Mouse (Mus musculus): Measurements from ENCODE around the gene Sdf4. TPM values are rescaled to one million over a fixed set of nuclear protein-coding genes. Genes with fewer than 3 reads are reported as not detected.

The Sdf4 gene
- polyA plus RNA-seq, 1 experiment from 2014 or later: 136 TPM

GRCm38 (mm10) chr4:156021381-156021780, 28.7 kb downstream of the Sdf4 start:
- ATAC-seq (ENCODE audit: low FRiP score): no peak
- no peak overlapping the region for H3K4me2 ChIP-seq (replicated peaks; ENCODE audit: low read depth, low read length)
- no peaks in the 10 kb centered on the region for H3K36me3 ChIP-seq (ENCODE audit: control insufficient read depth, insufficient read depth, low read length)
- H3K4me1 ChIP-seq (replicated peaks; ENCODE audit: control insufficient read depth, insufficient read depth, low read length): no peaks in the 10 kb centered on the region
- H3K9me3 ChIP-seq (ENCODE audit: control insufficient read depth, low read length): no peaks in the 10 kb centered on the region
- no peak overlapping the region for H3K9ac ChIP-seq (ENCODE audit: low read depth, low read length)
- no peaks in the 10 kb centered on the region for H3K27me3 ChIP-seq (ENCODE audit: control insufficient read depth, insufficient read depth, low read length)
- H3K4me3 ChIP-seq (ENCODE audit: low read depth, low read length): no peak overlapping the region
- 72% methylated on average over 3 of the region's 3 CpGs for WGBS
- no peak overlapping the region for H3K27ac ChIP-seq (ENCODE audit: low read depth, low read length)
- no peak for DNase-seq (ENCODE audit: low spot score)

GRCm38 (mm10) chr4:156021942-156022419, 29.3 kb downstream of the Sdf4 start:
- WGBS: 75% methylated on average over 9 of the region's 9 CpGs
- Histone ChIP-seq H3K4me3 (ENCODE audit: low read depth, low read length) (no peak overlapping the region), H3K36me3 (ENCODE audit: control insufficient read depth, insufficient read depth, low read length) (no peaks in the 10 kb centered on the region), H3K27me3 (ENCODE audit: control insufficient read depth, insufficient read depth, low read length) (no peaks in the 10 kb centered on the region), H3K4me2 (replicated peaks; ENCODE audit: low read depth, low read length) (no peak overlapping the region), H3K9me3 (ENCODE audit: control insufficient read depth, low read length) (no peaks in the 10 kb centered on the region), H3K27ac (ENCODE audit: low read depth, low read length) (no peak overlapping the region), H3K4me1 (replicated peaks; ENCODE audit: control insufficient read depth, insufficient read depth, low read length) (no peaks in the 10 kb centered on the region), H3K9ac (ENCODE audit: low read depth, low read length) (no peak overlapping the region)
- DNase-seq (ENCODE audit: low spot score) (no peak), ATAC-seq (ENCODE audit: low FRiP score) (no peak)

GRCm38 (mm10) chr4:156023520-156023919, 30.8 kb downstream of the Sdf4 start:
- DNase-seq (ENCODE audit: low spot score) (no peak), ATAC-seq (ENCODE audit: low FRiP score) (no peak)
- no peak overlapping the region for H3K9ac ChIP-seq (ENCODE audit: low read depth, low read length)
- no peak overlapping the region for H3K27ac ChIP-seq (ENCODE audit: low read depth, low read length)
- H3K4me2 ChIP-seq (replicated peaks; ENCODE audit: low read depth, low read length): no peak overlapping the region
- no peaks in the 10 kb centered on the region for H3K36me3 ChIP-seq (ENCODE audit: control insufficient read depth, insufficient read depth, low read length)
- H3K4me1 ChIP-seq (replicated peaks; ENCODE audit: control insufficient read depth, insufficient read depth, low read length): no peaks in the 10 kb centered on the region
- WGBS: 81% methylated on average over 9 of the region's 9 CpGs
- no peaks in the 10 kb centered on the region for H3K27me3 ChIP-seq (ENCODE audit: control insufficient read depth, insufficient read depth, low read length)
- no peaks in the 10 kb centered on the region for H3K9me3 ChIP-seq (ENCODE audit: control insufficient read depth, low read length)
- no peak overlapping the region for H3K4me3 ChIP-seq (ENCODE audit: low read depth, low read length)

DNA sequence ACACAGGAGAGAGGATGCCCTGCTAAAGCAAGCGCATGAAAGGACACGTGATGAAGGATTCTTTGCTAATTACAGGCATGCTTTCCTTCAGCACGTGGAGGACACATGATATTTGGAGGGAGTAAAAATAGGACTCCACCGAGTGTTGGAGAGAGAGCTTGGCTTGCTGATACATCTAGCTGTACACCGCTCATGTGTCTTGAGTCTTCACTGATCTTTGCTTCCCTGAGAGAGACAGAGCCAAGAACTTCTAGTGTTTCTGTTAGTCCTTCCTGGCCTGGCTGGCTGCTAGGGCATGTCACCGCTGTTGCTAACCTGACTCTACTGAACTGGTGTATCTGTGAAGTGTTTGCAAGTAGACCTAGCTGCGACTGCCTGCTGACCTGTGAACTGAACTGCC, 31.5 kb downstream of the Sdf4 start:
- Histone ChIP-seq H3K9ac (ENCODE audit: low read depth, low read length) (no peak overlapping the region), H3K27ac (ENCODE audit: low read depth, low read length) (no peak overlapping the region), H3K4me3 (ENCODE audit: low read depth, low read length) (no peak overlapping the region), H3K27me3 (ENCODE audit: control insufficient read depth, insufficient read depth, low read length) (no peaks in the 10 kb centered on the region), H3K4me1 (replicated peaks; ENCODE audit: control insufficient read depth, insufficient read depth, low read length) (no peaks in the 10 kb centered on the region), H3K9me3 (ENCODE audit: control insufficient read depth, low read length) (no peaks in the 10 kb centered on the region), H3K36me3 (ENCODE audit: control insufficient read depth, insufficient read depth, low read length) (no peaks in the 10 kb centered on the region), H3K4me2 (replicated peaks; ENCODE audit: low read depth, low read length) (no peak overlapping the region)
- 93% methylated on average over 7 of the region's 7 CpGs for WGBS
- DNase-seq (ENCODE audit: low spot score): no peak
- no peak for ATAC-seq (ENCODE audit: low FRiP score)

GRCm38 (mm10) chr4:156026013-156026412, 33.3 kb downstream of the Sdf4 start, which contains the start of gene Tnfrsf18:
Gene Tnfrsf18 (plus strand): TSS chr4:156026164.
- H3K27me3 ChIP-seq (ENCODE audit: control insufficient read depth, insufficient read depth, low read length): no peaks in the 10 kb centered on the region
- no peak within 1 kb of the TSS for H3K4me2 ChIP-seq (replicated peaks; ENCODE audit: low read depth, low read length)
- H3K36me3 ChIP-seq (ENCODE audit: control insufficient read depth, insufficient read depth, low read length): no peaks in the 10 kb centered on the region
- DNase-seq (ENCODE audit: low spot score) (no peak), ATAC-seq (ENCODE audit: low FRiP score) (no peak)
- no peak within 1 kb of the TSS for H3K27ac ChIP-seq (ENCODE audit: low read depth, low read length)
- H3K9me3 ChIP-seq (ENCODE audit: control insufficient read depth, low read length): no peaks in the 10 kb centered on the region
- H3K4me3 ChIP-seq (ENCODE audit: low read depth, low read length): no peak within 1 kb of the TSS
- WGBS: 84% methylated on average over 4 of the region's 4 CpGs
- no peaks in the 10 kb centered on the region; the same call in 1 of the 2 replicates for H3K4me1 ChIP-seq (replicated peaks; ENCODE audit: control insufficient read depth, insufficient read depth, low read length)
- H3K9ac ChIP-seq (ENCODE audit: low read depth, low read length): no peak within 1 kb of the TSS

- ATAC-seq (ENCODE audit: low FRiP score) (no peak), DNase-seq (ENCODE audit: low spot score) (no peak)
- Histone ChIP-seq H3K36me3 (ENCODE audit: control insufficient read depth, insufficient read depth, low read length) (no peaks in the 10 kb centered on the region), H3K9me3 (ENCODE audit: control insufficient read depth, low read length) (no peaks in the 10 kb centered on the region), H3K4me3 (ENCODE audit: low read depth, low read length) (no peak overlapping the region), H3K4me1 (replicated peaks; ENCODE audit: control insufficient read depth, insufficient read depth, low read length) (peaks cover 6% of the 10 kb centered on the region), H3K4me2 (replicated peaks; ENCODE audit: low read depth, low read length) (no peak overlapping the region), H3K27ac (ENCODE audit: low read depth, low read length) (no peak overlapping the region), H3K9ac (ENCODE audit: low read depth, low read length) (no peak overlapping the region), H3K27me3 (ENCODE audit: control insufficient read depth, insufficient read depth, low read length) (no peaks in the 10 kb centered on the region)
- 92% methylated on average over 7 of the region's 7 CpGs for WGBS
These were observed 35.9 kb downstream of the Sdf4 start for GRCm38 (mm10) chr4:156028580-156028979.

GRCm38 (mm10) chr4:156030651-156031118, 38.0 kb downstream of the Sdf4 start:
- peaks cover 12% of the 10 kb centered on the region for H3K27me3 ChIP-seq (ENCODE audit: control insufficient read depth, insufficient read depth, low read length)
- H3K9me3 ChIP-seq (ENCODE audit: control insufficient read depth, low read length): no peaks in the 10 kb centered on the region
- DNase-seq (ENCODE audit: low spot score) (no peak), ATAC-seq (ENCODE audit: low FRiP score) (no peak)
- peak overlapping the region; percentile 33 for H3K4me3 ChIP-seq (ENCODE audit: low read depth, low read length)
- H3K27ac ChIP-seq (ENCODE audit: low read depth, low read length): no peak overlapping the region
- H3K4me2 ChIP-seq (replicated peaks; ENCODE audit: low read depth, low read length): peak overlapping the region; percentile 68
- H3K9ac ChIP-seq (ENCODE audit: low read depth, low read length): peak overlapping the region; percentile 40
- no peaks in the 10 kb centered on the region for H3K36me3 ChIP-seq (ENCODE audit: control insufficient read depth, insufficient read depth, low read length)
- 68% methylated on average over 9 of the region's 9 CpGs for WGBS
- peaks cover 6% of the 10 kb centered on the region for H3K4me1 ChIP-seq (replicated peaks; ENCODE audit: control insufficient read depth, insufficient read depth, low read length)

GRCm38 (mm10) chr4:156031255-156031592, 38.6 kb downstream of the Sdf4 start:
- Histone ChIP-seq H3K9ac (ENCODE audit: low read depth, low read length) (peak overlapping the region; percentile 40), H3K27ac (ENCODE audit: low read depth, low read length) (peak overlapping the region; percentile 81), H3K4me2 (replicated peaks; ENCODE audit: low read depth, low read length) (peak overlapping the region; percentile 68), H3K4me1 (replicated peaks; ENCODE audit: control insufficient read depth, insufficient read depth, low read length) (peaks cover 6% of the 10 kb centered on the region), H3K4me3 (ENCODE audit: low read depth, low read length) (peak overlapping the region; percentile 33), H3K36me3 (ENCODE audit: control insufficient read depth, insufficient read depth, low read length) (no peaks in the 10 kb centered on the region), H3K27me3 (ENCODE audit: control insufficient read depth, insufficient read depth, low read length) (peaks cover 17% of the 10 kb centered on the region), H3K9me3 (ENCODE audit: control insufficient read depth, low read length) (no peaks in the 10 kb centered on the region)
- DNase-seq (ENCODE audit: low spot score) (no peak), ATAC-seq (ENCODE audit: low FRiP score) (no peak)
- 11% methylated on average over 7 of the region's 7 CpGs for WGBS

- Histone ChIP-seq H3K27ac (ENCODE audit: low read depth, low read length) (peak overlapping the region; percentile 81), H3K36me3 (ENCODE audit: control insufficient read depth, insufficient read depth, low read length) (no peaks in the 10 kb centered on the region), H3K9me3 (ENCODE audit: control insufficient read depth, low read length) (no peaks in the 10 kb centered on the region), H3K4me3 (ENCODE audit: low read depth, low read length) (peak overlapping the region; percentile 33), H3K9ac (ENCODE audit: low read depth, low read length) (peak overlapping the region; percentile 40), H3K27me3 (ENCODE audit: control insufficient read depth, insufficient read depth, low read length) (peaks cover 18% of the 10 kb centered on the region), H3K4me1 (replicated peaks; ENCODE audit: control insufficient read depth, insufficient read depth, low read length) (peaks cover 6% of the 10 kb centered on the region), H3K4me2 (replicated peaks; ENCODE audit: low read depth, low read length) (peak overlapping the region; percentile 68)
- DNase-seq (ENCODE audit: low spot score): peak; percentile 86
- WGBS: 3% methylated on average over 23 of the region's 24 CpGs
- peak; percentile 94 for ATAC-seq (ENCODE audit: low FRiP score)
These were observed 39.1 kb downstream of the Sdf4 start for GRCm38 (mm10) chr4:156031593-156032391.
